Mouse (Mus musculus) retina, postnatal 1 day (tissue): ENCODE measurements at regions not wholly inside any gene's neighbourhood (a gene's known extent, or its start where the extent isn't known, plus 50 kb on each side); places are given as distances from the start of the nearest gene placed in this dataset.
A peak's percentile ranks its signal among the peaks of the same experiment; 100 is the strongest.
"Not testable (repeated sequence)": the region's sequence is repeated elsewhere in the genome, so short reads cannot be mapped to it uniquely, and the experiment has no call there.

Experiments used
- DNase-seq: peaks from one replicate; pipeline ENCODE4 v3.0.0-alpha.2; 2012

DNA sequence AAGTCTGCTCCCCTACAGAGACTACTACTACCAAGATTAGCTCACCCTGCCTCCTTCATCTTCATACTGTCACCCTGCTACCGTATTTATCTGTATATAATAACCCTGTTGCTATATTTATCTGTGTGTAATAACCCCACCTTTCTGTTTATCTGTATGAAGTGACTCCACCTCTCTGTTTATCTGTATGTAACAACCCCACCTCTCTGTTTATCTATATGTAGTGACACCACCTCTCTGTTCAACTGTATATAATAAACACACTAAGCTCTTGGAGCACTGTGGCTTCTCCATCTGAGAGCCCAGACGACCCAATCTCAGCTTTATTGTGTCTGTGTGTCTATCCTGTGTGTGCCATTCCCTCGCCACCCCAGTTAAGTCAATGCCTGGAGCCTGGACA, 154.7 kb downstream of the Katnal1 start:
- no peak for DNase-seq

DNA sequence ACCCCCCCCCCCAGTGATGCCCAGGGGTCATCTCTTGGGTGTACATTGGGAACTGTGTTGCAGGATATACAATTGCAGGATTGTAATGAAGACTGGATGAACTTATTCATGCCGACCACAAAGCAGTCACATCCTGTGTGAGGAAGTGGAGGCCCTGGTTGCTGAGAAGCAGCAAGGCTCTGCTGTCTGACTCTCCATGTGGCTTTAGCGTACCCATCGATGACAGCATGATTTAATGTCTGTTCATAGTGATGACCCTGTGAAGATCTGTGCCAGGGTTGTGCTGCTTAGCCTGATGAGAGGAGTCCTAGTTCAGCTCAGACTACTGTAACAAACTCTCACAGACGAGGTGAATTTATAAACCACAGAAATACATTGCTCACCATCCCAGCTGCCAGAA, 159.7 kb downstream of the Katnal1 start:
- no peak for DNase-seq

DNA sequence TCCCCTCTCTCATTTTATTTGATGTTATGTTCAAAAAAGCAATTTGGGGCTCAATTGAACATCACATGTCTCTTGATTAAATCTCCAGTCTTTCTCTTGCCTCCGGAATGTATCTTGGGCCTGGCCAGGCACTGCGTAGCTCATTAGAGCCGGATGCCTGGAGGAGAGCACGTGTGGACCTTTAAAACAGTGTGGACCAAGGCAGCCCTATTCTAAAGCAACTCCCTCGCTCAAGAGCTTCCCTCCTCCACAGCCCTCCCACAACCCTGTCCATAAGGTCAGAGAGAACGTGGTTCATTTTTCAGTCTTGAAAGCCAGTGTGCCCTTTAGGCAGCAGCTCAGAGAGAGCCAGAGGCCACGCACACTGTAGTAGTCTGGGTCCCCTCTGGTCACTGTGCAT, 160.8 kb downstream of the Katnal1 start:
- DNase-seq = no peak

DNA sequence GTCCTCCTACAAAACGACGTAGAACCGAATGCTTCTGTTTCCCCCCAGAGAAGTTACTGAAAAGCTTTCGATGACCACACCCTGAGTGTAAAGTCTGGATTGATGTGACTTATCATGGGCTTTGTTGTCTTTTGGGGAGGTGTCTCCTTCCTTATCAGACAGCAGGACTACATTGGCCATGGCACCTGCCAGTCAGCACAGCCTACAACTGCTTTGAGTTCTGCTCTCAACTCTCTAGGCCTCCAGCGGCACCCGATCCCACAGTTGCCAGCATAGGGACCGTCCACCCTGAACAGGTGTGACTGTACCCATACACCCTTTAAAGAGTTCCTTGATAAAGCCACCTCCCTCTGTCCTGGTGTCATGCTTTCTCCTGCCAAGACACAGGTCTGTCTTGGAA, 163.1 kb downstream of the Katnal1 start:
- no peak for DNase-seq

DNA sequence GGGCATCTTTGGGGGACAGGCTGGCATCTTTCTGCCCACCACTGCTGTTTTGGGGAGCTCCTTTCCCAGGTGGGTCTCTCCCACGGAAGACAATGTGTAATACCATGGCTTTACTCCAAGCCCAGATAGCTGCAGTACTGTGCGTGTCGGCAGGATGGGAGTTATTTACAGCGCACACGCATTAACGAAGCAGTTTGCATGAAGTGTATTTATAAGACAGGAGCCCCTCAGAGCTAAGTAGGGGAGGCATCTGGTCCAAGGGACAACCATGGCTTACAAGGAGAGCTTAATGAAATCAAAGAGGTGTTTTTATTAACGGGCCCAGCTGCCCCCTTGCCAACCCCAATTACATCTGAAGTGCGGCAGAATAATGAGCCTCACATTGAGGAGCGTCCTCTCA, 169.0 kb downstream of the Katnal1 start:
- peak; percentile 81 for DNase-seq

DNA sequence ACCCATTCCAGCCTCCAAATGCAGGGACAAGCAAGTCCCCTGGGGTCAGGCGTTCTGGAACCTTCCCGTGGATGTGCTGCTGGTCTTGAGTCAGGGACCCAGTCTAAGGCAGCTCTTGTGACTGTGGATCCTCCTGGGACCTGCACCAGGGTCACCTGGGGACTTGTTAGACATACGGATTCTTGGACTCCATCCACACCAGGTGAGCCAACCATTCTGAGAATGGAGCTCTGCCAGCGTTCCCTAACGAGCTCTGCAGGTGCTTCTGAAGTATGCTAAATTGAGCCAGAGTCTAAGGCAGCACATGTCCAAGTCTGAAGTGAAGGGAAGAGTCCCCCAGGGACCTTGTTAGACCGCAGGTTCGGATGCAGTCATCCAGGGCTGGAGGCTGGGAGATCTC, 170.3 kb downstream of the Katnal1 start:
- DNase-seq = no peak

DNA sequence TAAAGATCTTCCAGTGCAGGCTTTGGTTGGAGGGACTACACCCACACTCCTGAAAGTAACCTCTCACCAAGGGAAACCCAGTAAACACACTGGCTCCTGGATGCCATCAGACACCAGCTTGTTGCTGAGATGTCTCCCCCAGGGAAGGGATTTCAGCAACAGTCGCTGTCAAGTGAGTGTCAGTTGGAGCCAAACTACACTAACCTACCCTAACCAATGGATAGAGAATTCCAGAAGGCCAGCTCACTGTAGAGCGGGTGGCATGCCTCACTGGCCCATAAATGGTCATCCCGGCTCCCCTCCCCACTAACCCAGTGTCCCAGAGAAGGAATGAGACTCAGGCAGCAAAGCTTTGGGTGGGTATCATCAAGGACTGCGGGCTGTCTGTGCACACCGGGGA, 171.4 kb downstream of the Katnal1 start:
- no peak for DNase-seq

DNA sequence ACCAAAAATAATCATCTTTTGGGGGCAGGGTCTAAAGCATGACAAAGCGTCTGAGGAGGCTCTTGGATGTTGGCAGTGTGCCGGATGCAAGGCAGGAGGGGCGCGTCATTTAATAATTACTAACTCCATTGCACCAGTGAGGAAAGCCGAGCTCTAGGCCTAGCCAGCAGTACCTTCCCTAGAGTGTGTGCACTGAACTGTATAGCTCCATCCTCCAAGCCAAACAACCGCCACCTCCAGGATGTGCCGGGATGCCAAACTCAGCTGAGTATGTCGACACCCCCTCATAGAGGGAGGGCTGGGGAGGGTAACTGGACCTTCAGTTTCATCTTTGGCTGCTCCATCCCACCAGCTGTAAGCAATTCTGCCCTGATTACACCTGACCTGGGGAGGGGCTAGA, 171.9 kb downstream of the Katnal1 start:
- no peak for DNase-seq

DNA sequence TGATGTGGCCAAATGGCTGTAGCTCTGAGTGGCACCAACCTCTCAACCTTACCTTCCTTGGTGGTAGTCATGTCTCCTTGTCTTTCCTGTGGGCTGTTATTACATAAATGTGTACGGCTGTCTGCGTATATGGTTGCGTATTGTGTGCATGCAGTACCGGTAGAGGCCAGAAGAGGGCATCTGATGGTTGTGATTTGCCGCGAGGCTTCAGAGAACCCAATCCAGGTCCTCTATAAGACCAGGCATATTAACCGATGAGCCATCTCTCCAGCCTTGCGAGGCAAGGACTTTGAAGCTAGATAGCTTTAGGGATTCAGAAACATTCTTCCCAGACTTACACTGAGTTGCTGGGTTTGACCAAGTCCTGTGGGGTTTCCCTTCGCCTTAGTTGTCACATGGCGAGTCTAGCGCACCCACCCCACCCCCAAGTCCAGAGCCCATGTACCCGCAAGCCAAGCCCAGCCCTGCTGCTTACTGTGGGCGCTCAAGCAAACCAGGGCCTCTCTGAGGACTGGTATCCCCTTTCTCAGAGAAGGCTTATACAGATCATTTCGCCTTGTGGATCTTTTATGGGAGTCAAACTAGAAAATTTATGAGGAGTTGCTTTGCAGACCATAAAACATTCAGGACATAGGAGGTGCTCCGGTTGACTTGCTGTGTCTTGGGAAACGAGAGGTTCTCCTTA, 172.7 kb downstream of the Katnal1 start:
- DNase-seq = no peak

DNA sequence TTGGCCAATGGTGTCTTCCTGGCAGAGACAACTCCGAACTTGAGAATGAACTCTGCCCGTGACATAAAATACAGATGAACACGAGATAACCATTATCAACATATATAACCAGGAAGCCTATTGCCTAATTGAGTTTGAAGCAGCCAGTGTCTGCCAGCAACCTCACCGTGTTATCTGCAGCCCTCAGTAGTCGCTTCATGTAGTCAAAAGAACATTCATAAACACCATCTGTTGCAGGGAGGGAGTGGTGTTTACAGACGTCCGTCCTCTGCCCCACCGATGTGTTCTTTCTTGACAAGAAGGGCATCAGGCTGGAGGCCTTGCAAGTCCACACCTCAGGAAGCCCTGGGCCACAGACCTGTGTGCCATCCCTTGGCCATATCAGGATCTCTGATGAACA, 173.3 kb downstream of the Katnal1 start:
- DNase-seq = no peak

DNA sequence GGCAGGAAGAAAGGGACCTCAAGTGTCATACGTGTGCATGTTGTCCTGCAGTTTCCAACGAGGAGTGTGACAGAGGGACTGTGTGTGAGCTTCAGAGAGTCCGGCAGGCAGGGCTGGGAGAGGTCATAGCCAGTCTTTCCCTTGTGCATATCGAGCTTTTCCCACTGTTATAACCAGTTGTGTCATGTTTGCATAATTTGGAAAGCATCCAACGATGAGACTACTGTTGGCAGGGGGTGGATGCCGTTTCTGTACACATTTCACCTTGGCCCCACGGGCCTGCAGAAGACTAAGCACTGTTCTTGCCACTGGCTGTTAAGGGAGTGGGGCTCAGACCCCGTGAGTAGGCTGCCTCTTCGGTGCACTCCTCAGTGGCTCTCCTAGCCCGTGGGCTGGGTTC, 174.2 kb downstream of the Katnal1 start:
- DNase-seq = no peak

DNA sequence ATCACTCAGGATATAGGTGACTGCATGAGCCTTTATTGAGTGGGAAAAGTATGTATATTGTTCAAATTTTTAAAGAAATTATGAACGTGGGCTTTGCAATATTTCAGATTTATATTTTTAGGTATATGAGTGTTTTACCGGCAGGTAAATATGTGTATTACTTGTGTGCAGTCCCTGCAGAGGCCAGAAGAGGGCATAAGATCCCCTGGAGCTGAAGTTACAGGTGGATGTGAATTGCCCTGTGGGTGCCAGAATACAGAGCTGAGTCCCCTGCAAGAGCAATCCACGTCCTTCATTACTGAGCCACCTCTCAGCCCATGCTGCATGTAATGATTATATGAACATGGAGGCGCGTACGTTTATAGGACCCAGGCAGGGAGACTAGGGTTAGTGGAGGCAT, 174.8 kb downstream of the Katnal1 start:
- no peak for DNase-seq

DNA sequence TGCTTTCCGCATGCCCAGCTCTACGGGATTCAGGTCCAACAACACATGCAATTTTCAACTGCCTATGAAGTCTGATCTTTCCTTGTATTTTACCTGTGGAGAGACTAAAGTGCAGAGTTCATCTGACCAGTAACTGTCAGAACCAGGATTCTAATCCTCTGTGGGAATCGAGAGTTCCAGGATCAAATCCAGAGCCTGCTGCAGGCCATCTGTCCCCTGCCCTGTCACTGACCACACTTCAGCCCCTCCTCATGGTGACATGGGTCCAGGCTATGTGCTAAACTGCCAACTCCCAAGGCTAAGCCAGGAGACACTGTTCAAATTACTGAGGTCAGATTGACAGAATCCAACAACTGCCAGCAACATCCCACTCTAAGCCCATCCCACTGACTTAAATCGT, 175.7 kb downstream of the Katnal1 start:
- no peak for DNase-seq

DNA sequence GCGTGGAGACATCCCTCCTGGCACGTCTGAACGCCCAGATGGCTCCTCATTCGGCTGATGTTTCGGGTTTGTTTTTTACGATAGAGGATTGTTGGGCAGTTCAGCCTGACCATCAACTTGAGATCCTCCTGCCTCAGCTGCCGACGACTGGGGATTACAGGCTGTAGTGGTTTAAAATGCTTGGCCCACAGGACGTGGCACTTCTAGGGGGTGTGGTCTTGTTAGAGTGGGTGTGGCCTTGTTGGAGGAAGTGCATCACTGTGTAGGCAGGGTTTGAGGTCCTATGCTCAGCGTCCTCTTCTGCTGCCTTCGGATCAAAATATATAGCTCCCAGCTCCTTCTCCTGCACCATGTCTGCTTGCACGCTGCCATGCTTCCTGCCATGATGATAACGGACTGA, 177.1 kb downstream of the Katnal1 start:
- no peak for DNase-seq

DNA sequence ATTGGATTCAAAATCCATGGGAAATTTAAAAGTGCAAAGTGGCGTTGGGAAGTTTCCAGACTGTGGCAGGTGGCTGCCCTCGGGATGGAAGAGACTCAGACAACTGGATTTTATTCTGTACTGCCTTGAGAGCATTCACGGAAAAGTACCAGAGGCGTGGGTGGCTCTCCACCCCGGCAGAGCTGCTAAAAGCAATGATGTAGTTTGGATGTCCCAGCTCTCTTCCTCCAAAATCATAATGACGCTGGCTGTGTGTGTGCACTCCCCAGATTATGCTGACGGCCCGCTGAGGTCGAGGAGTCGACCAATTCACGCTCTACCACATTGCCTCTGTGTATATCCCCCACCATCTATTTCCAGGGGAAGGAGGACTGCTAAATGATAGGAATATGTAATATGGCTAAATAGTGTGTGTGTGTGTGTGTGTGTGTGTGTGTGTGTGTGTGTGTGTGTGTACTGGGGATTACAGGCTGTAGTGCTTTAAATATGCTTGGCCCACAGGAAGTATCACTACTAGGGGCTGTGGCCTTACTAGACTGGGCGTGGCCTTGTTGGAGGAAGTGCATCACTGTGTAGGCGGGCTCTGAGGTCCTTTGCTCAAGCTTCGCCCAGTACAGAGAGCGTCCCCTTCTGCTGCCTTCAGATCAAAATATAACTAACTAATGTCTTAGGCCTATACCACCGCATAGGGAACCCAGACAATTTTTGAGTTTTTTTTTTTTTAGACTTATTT, 179.0 kb downstream of the Katnal1 start:
- DNase-seq = no peak

DNA sequence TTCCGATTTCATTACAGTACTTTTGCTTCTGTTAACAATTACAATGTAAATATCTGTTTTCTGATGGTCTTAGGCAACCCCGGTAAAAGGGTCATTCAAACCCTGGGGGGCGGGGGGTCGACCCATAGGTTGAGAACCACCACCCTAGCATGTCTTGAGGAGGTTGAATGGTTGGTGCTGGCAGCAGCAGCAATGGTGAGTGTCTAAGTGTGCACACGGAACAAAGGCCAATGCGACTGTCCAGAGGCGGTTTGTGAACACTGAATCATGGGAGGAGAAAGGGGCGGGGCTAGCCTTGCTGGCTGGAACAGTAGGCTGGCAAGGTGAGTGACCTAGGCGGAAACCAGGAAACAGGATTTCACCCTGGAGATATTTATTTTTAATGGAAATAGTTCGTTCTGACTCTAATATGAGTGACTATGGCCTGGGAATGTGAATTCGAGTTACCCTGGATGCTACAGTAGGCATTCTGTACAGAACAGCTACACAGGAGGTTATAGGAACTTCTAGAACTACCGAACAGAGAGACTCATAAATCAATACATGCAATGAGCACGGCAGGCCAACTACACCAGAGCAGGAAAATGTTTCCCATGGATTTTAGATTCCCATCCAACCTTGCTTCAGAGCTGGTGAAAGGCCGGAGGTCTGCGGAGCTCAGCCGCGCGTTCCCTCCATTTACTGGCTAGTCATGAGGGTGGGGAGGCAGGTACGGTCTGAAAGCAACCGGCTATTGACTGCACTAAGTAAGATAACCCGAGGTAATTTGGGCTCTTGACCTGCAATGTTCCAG, 181.0 kb downstream of the Katnal1 start:
- DNase-seq = no peak

DNA sequence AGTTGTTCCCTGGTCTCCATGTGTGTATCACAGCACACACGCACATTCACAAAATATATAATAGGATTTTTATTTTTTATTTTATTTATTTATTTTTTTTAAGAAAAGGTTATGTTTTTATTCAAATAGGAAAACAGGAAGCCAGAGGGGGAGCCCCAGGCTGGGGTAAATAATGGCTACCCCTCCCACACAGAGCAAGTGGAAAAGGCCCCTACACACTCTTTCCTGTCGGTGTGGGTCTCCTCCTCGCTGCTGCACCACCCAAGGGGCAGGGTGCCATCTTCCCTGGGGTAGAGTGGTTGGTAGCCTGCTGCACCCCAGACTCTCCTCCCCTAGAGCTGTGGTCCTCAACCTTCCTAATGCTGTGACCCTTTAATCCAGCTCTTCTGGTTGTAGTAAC, 181.6 kb downstream of the Katnal1 start:
- DNase-seq = no peak

DNA sequence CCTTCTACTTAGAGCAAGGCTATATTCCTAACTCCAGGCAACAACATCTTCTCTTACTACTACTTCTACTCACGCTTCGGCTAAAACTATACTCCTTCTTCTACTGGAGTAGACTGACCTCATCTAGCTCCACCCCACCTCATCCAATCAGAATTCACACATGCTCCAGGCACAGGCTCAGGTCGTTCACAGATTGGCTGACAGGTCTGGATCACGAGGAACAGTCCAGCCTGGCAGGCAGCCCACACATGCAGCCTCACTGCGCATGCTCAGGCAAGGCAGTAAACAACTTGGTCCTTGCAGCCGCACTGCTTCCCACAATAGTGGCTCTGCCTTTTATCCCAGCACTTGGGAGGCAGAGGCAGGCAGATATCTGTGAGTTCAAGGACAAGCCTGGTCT, 182.4 kb downstream of the Katnal1 start:
- DNase-seq = not testable (repeated sequence)

DNA sequence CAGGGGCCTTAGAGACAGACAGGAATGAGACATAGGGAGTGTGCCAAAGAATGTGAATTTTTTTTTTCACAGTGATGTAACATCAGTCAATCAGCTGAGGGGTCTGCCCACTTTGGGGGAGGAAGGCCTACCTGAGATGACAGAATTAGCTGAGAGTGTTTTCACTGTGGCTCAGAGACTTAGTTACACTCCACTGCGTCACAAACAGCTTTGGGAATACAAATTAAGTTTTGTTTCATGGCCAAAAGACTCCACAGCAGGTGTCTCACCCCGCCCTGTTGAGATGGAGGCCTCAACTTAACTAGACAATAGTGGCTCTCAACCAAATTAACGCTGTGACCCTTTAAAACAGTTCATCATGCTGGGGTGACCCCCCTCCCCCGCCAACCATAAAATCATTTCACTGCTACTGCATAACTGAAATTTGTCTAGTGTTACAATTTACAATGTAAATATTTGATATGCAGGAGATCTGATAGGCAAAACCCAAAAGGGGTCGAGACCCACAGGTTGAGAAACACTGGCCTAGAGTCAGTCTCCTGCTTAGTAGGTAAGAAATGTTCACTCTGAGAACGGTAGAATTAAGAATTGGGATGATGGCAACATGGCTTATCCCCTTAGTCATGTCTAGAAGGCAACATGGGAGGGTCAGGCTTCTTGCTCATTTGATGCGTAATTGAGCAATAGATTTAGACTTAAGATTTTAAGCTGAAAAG, 184.3 kb downstream of the Katnal1 start:
- no peak for DNase-seq

DNA sequence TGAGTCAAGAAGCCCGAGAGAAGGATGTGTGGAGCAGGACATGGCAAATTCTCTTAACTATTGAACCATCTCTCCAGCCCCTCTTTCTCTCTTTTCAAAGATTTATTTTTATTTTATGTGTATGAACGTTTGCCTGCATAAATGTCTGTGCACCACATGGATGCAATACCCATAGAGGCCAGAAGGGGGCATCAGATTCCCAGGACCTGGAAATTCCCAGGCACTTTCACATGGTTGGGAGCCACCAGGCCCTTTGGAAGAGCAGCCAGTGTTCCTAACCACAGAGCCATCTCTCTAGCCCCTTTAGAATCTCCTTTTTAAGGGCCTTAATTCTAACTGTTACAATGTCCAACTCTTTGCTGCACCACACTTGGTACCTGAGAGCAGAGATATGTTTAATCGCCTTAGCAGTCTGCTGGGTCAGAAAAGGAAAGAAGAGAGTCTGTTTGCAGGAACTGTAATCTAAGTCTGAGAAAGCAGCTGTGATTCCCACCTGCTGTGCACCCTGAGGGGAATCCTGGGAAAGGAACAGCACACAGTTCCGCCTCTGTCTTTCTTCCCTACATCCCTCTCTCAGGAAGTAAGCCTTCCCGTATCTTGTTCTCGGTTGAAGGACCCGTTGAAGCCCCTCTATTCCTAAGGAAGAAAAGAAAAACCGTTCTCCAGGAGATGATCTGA, 186.8 kb downstream of the Katnal1 start:
- DNase-seq = no peak

DNA sequence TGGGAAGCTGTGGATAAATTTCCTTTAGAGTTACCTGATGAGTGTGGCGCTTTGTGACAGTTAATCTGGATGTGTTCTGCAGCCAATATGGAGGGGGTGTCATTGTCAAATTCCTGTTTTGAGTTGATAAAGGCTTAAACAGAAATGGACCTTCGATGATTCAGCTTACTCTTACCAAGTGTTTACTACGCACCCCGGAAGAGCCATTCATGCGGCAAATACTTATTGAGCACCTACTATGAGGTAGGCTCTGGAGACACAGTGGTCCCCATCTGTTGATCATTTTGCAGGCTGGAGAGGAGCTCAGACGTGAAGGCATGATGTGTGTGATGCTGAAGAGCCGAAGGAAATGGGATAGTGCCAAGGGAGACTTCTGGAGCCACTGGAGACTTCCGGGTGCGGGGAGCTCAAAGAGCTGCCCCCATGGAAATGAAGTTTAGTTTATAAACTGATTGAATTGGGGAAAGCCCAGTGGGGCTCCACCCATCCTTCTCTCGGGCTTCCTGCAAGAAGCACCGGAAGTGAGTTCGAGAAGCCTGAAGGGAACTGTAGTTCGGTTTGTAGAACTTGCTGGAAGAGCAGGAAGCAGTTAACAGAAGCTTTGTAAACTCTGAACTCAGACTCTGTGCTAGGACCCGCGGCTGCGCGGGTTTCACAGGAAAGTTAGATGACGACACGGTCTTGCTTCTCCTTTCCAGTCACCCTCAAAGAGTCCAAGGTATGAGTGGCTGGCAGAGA, 187.7 kb downstream of the Katnal1 start:
- no peak for DNase-seq
